Mouse (Mus musculus) thymus, adult 2 months (tissue): Measurements from ENCODE around the gene Dixdc1.

Source experiments
- CTCF ChIP-seq: fragments of 200-500 bp; IDR thresholded peaks from 2 replicates; pipeline ENCODE4 v1.5.1; 2012; ENCODE audit warnings: mild to moderate bottlenecking, control low read depth, low read length, moderate library complexity, borderline replicate concordance; ENCODE audit not compliant: control insufficient read depth, poor library complexity, insufficient read depth; ENCODE audit errors: extremely low read depth
- POLR2A ChIP-seq: fragments of 200-500 bp; IDR thresholded peaks from 2 replicates; pipeline ENCODE4 v1.6.1; 2012; ENCODE audit warnings: mild to moderate bottlenecking, low read length, control low read depth, moderate library complexity; ENCODE audit not compliant: control insufficient read depth, poor library complexity, insufficient read depth; ENCODE audit errors: extremely low read depth

DNA sequence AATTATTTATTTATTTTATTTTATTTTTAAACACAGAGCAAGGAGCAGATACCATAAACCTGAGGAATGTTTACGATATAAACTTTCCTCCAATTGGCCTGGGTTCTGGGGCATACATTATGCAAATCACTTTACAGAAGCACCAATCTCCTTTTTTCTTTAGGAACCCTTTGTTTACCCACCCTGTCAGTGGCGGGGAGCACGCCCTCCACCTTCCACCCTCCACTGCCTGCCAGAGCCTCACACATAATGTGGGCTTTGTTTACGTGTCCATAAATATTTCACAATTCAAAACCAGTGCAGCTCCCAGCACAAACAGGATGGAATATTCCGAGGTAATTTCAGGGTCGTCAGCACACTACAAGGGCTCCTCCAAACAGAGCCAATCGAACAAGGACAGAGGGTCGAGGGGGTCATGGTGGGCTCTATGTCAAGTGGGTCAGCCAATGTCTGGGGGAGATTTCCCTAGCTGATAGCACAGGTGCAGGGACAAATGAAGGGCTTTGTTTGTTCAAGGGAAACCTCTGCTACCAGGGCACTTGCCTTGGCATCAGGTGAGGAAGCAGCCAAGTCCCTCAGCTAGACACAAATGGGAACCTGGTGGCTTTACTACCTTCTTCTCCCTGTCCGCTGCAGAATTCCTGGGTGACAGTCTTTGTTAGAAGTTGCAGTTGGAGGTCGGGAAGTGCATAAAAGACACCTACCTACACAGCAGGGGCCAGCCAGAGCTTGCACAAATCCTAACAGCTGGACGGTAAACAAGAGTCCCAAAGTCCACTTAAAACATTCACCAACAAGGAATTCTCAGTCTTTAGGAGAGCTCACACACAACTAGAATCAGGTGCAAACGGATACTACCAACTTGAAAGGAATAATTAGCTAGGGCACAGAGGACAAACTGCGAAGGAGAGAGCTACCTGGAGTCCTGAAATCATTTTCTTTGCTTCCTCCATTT, 46.4 kb downstream of the Dixdc1 start:
- TF ChIP-seq CTCF = no peak
- TF ChIP-seq POLR2A = no peak
